Mouse (Mus musculus) stomach, postnatal 0 days (tissue): ENCODE data around the gene 1700113H08Rik.

Experiments used
- CTCF ChIP-seq: IDR thresholded peaks from 2 replicates; pipeline ENCODE4 v1.5.1; 2016; ENCODE audit warnings: antibody characterized with exemption, low read depth, mild to moderate bottlenecking, moderate library complexity
- EP300 ChIP-seq: optimal IDR thresholded peaks from 2 replicates; pipeline ENCODE3; 2016; ENCODE audit warnings: antibody characterized with exemption

GRCm38 (mm10) chr10:87101951-87102320 lies 44.1 kb downstream of the 1700113H08Rik start:
- no peak for TF ChIP-seq CTCF
- no peak for TF ChIP-seq EP300
